Mouse (Mus musculus) liver, postnatal 0 days (tissue): ENCODE measurements around the gene Ddb1.

Experiments used
- CTCF ChIP-seq: sonication (generic); IDR thresholded peaks from 2 replicates; pipeline ENCODE4 v1.5.1; 2016; ENCODE audit warnings: antibody characterized with exemption, low read depth
- EP300 ChIP-seq: IDR thresholded peaks from 2 replicates; pipeline ENCODE4 v1.6.1; 2016; ENCODE audit warnings: antibody characterized with exemption, low read depth, mild to moderate bottlenecking

DNA sequence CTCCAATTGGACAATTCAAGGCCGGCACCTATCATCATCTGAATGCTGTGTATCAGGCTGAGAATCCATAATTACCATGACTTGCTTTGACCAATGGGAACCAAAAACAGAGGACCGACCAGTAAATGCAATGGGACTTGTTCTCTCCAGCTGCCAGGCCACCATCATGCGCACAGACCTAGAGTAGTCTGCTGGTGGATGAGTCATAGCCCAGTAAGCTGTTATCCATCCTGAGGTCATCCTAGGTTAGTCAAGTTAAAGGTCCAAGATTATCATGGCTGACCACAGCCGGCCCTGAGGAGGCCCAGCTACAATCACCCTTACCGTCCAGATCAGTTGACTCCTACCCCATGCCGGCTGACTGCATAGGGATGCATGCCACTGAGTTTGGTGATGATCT, 35.5 kb upstream of the Ddb1 start:
- no peak for TF ChIP-seq CTCF
- TF ChIP-seq EP300 = no peak
